Mouse (Mus musculus) retina, adult 2 months (tissue): ENCODE data around the gene Setd3.
"Not testable (repeated sequence)": the region's sequence is repeated elsewhere in the genome, so short reads cannot be mapped to it uniquely, and the experiment has no call there.

Source experiments
- DNase-seq: peaks from one replicate; pipeline ENCODE4 v3.0.0-alpha.2; 2012; ENCODE audit warnings: low read depth, low spot score

The Setd3 gene

DNA sequence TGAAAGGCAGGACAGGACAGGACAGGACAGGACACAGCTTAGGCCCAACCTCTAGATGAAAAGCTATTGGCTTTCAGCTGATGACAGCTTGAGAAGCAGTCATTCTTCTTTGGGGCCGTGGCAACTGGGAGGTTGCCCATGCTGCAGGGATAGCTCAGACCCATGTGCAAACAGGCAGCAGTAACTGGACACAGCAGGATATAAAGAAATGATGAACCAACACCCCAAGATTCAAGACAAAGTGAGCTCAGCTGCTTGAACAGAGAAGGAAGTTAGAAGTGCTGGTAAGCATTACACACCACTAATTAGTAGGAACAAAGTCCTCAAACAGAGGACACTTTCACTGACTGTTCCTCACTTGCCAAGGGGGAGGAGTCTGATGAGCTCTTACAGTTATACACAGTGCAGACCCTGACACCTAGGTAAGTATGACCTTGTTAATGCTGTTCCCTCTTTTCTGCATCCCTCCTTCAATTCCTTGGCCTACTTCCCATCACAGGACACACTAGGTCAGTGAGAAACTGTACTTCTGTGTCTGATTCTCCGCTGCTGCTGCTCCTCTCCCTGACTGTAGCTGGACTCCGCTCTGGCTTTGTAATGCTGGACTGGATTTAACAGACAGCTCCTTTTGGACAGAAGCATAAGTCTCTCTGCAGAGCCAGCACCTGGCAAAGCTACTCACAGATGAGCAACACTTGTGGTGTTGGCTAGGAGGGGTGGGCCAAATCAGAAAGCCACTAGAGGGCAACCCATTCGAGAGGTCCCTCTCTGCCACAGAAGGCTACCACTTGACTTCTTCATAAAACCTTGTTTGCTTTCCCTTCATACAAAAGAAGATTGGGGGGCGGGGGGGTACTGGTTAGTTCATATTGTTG is 35.3 kb downstream of the Setd3 start:
- no peak for DNase-seq

DNA sequence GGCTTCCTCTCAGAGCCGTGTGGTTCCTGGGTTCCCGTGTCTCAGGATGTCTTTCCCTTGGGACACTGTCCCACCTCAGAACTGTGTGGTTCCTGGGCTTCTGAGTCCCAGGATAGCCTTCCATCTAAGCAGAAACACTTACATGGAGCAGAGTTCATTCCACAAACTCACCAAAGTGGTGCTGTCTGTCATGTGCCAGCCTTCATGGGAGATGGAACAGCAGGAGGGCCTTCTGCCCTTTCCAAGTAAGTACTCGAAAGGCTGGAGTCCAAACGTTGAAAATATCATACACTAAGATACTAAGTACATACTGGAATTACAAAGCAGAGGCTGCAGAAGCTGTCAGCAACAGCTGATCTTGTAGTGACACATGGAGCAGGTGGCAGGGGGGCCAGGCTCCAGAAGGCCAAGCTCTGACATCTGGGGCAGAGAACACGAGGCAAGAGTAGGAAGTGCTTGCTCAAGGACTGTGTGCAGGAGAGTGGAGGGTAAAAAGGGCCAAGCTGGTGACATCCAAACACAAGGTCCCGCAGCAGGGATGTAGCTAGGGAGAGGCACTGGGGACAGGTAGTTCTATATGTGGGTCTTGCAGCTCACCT is 43.4 kb downstream of the Setd3 start:
- DNase-seq: no peak

DNA sequence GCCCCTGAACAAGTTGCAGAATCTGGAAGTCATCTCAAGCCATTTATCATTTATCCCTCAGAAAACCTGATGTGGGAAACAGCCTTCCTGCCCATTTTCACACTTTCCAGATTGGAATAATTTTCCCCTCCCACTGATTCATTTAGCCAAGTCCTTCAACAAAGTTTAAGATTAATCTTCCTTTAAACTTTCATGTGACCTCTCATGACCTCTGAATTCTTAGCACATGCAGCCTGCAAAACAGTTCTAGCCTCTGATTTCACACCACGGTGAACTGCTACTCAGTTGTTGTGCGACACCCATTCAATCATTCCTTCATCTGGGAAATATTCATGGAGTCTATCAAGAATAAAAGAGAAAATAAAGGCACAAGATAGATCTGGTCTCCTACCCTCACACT is 45.9 kb downstream of the Setd3 start:
- DNase-seq: no peak

DNA sequence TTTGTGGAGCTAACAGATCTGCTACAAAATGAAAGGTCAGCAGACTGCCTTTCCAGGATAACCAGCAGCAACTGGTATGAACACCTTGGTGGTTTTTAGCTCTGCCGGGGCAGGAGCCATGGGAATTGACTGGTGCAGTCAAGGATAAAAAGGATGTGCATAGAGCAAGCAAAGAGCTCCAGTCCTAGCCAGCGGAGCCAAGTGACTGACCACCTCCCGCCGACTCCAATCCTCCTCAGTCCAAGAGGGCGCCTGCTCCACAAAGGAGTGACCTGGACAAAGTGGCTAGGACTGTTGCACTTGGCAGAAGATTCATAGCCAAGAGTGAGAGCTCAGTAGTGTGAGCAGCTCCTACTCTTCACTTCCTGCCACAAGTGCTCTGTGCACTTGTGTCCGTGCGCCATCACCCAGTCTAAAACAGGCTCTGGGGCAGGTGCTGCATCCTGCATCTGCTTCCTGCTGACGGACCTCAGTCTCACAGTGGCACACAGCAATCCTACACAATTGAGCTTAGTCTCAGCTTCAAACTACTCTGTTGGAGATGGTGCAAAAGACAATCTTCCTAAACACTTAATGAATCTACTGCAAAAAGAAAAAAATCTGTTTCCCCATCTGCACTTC is 46.6 kb downstream of the Setd3 start:
- DNase-seq: no peak

DNA sequence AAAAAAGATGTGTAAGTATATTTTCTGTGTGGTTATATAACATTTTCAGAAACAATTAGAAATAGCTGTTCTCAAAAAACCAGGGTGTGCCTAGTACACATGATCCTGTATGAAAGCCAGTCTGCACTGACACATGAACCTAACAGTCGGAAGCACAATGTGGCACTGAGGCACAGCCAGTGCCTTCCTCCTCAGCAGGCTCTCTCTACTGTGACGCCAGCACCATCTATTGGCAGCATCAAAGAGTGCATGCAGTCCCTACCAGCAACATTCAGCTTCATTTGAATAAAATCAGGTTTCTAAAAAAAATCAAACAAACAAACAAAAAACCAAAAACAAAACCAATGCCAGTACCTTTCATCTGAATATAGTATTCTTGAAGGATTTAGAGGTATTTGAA is 57.8 kb downstream of the Setd3 start:
- DNase-seq: peak; percentile 26

DNA sequence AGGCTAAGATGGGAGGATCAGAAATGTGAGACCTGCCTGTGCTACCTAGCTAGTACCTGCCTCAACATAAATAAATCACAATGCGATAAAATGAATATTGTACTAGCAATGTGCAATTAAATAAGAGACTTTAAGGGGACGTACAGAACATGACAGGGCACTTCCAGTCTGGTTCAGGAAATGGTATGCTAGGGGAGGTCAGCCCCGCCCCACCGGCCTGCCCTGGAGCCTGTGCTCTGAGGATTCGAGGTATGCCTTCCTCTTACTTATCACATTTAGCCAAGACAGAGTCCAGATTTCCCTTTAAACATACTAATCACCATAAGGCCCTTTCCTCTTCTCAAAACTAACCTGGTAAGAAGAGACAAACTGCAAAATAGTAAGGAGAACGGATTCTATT is 58.7 kb downstream of the Setd3 start:
- DNase-seq: no peak

DNA sequence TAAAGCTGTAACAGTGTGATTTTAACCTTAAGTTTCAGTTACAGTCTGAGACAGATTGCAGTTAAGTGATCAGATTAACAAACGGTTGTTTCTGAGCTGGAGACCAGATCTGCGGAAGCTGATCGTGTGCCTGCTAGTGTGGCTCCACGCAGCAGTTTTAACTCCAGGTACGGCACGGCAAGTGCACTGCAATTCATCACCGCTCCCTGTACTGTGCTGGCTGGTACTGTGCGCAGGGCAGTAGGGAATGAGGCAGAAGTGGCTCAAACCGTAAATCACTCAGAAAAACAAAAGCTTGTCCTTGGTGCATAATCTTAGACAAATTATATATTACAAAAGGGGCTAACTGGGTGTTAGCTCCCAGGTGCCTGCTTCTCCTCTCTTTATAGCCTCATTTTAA is 59.2 kb downstream of the Setd3 start:
- no peak for DNase-seq

DNA sequence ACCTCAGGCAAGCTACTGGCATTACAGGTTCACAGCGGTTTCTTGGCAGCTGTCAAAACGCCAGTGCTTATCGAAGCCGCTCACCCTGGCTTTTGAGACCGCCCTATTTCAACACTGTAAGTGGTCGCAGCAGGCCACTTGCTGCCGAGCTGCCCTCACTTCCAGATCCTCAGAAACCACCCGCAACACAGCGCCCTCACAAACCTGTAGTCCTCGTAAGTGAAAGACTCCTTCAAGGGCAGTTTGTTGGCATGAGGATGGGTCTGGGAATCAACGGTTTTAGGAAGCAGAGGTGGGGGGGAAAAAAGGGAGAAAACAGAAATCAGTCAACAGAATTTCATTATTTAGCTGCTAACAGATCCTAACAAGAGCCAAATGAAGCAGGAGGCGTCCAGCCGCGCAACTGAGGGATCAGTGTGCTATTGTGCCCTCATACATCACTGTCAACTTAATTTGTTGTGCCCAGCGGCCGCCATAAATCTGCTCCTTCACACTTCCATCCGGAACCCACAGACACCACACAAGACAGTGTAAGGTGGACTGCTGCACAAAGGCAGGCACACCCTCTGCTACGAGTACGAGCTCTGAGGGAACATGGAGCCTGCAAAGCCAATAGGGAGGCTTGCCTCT is 60.1 kb downstream of the Setd3 start:
- no peak for DNase-seq

DNA sequence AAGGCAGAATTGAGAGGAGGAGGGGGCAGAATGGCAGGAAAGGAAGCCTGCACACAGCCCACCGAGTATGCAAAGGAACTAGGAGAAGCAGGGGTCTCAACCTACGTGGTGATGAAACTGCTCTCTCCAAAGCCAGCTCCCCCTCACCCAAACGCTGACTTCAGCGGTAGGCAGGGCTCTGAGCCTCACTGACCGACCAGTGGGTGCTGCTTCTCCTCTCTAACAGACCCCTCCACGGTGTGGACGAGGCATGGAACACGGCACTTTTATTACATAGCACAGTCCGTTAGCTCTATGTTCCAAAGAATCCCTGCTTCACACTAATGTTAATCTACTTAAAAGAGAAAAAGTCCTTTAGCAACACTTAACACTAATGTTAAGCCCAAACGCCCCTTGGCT is 60.6 kb downstream of the Setd3 start:
- no peak for DNase-seq

DNA sequence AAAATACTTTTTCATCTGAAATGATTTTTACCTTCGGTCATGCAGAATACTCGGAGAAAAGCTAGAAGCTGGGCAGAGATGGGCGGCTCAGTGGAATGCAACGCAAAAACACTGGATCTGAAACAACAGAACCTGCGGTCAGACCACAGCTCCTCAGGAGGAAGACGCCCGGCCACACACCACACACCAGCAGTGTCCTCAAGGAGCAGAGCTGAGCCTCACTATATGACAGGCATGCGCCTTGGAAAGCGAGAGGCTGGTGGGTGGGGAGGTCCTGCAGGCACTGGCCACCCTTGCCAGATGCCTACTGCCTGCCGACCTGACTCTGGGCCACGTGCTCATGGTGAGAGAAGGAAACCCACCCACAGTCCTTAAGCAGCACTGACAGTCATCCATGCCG is 67.9 kb downstream of the Setd3 start:
- no peak for DNase-seq

DNA sequence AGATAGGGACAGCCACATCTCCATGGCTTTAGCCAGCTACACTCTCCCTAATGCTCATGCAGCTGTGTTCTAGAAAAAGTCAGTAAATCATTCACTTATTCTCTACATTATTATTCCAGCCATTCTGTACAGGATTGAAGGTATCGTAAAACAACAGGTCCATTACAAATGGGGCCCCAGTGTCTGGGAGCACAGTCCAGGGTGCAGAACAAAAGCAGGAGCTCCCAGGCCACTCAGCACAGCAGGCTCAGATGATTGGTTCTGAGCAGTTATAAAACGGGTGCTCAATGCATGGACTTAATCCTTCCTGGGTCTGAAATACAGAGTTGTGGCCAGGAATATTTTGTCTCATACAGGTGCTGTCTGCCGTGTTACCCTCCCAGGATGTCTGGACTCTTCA is 68.4 kb downstream of the Setd3 start:
- no peak for DNase-seq

DNA sequence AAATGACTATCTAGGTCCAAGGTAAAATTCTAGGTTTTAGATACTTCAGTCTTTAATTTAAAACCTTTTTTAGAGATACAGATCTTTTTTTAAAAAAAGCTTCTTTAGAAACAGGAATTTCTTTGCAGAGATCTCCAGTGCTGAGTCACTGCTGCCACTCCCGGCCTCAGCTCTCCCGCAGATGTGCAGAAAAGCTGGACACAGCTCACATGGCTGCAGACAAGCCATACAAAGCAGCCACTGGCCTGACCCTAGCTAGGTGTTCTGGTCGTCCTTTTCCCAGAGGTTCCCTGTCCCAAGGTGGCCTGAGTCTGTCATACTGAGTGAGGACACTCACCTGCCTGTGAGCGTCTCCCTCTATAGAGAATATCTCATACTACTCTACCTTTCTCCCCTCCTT is 69.4 kb downstream of the Setd3 start:
- DNase-seq: no peak

DNA sequence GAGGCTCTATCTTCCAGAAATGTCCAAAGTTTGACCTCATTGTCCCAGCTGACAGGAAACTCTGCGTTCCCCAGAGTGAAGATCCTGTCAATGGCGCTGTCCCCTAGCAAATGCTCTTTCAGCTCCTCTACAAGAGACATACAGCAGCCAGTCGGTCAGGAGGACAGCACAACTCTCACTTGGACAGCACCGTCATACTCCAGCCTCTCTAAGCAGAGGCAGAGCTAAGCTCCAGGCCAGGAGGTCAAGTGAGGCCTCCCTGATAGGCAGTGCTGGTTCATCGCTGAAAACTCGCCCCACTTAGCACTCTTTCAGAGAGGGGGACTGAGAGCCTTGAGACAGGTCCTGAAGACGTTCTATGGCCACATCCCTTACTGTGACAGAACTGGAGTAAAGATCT is 70.5 kb downstream of the Setd3 start:
- DNase-seq: not testable (repeated sequence)

DNA sequence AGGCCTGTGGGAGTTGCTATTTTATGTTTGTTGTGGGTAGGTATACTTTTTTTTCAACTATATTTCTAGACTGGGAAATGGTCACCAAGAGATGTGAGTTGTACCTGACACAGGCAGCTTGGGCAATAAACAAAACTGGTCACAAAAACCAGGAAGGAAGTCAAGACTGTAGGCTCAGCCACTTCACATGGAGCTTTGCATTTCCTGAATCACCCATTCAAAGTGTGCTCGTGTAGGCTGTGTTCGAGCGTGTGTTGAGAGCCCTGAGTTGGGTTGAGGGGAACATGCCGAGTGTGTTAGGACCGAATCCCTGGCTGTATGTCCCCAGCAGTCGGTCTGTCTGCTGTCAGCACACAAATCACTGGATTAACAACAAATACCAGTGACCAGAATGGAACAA is 75.8 kb downstream of the Setd3 start:
- DNase-seq: no peak

DNA sequence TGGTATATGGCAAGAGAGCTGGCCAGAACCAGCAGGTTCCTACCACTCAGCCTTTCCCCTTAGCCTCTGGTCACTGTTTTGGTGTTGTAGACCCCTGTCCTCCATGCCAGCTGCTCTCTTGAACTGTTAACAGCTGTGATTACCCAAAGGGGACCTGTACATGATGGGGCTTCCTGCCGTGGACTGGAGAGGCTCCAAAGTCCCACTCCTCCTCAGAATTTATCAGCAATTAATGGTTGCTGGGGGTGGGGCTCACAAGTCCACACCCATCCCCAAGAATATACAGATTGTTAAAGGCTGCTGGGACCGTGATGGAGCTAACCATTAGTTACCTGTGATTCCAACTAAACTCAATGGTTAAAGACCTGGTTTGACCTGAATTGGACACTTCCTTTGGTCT is 77.0 kb downstream of the Setd3 start:
- no peak for DNase-seq

DNA sequence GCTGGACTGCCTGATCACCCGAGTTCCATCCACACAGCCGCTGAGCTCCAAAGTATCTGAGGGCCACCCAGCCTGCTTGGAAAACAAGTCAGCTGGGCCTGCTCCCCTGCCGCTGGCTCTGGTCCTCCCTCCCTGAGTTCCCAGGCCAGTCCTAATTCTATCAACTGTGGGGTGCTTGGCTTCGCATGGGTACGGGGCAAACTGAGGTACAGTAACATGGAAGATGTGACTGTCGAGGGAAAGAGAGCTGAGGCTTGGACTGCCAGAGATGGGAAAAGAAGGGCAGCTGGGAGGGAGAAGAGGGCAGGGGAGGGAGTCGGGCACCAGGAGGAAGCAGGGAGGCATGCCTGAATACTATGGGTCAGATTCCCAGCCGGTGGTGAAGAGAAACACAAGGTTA is 78.9 kb downstream of the Setd3 start:
- no peak for DNase-seq

DNA sequence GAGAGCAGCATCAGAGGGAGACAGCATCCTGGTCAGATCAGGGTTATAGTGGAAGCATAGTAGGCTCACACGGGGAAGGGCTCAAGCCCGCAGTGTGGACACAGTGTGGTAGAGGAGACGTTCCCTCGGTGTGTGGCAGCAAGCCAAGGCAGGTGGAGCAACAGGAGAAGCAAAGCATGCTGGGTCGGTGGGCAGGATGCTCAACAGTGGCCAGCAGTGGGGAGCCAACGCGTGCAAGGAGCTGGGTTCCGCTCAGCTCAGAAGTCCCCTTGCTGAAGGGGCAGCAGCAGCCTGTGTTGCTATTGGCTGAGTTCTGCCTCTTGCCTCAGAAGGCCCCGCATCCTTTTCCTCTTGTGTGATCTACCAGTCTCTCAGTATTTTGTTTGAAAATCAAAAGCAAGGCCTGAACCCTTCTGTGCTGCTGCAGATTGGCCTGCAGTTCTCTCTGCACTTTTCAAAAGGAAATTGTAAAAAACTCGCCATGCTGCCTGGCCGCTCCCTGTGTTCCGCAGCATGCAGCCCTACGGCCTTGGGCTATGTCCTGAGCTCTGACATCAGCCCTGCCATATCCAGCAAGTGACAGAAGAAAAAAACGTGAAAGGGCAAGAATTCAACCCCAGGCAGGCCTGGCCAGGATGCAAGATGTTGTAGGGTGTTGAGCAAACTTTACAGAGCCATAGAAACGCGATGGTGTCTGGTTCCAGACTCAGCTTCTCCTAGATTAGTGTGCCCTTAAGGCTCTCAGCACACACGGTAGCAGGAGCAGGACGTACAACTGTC is 80.7 kb downstream of the Setd3 start:
- no peak for DNase-seq

DNA sequence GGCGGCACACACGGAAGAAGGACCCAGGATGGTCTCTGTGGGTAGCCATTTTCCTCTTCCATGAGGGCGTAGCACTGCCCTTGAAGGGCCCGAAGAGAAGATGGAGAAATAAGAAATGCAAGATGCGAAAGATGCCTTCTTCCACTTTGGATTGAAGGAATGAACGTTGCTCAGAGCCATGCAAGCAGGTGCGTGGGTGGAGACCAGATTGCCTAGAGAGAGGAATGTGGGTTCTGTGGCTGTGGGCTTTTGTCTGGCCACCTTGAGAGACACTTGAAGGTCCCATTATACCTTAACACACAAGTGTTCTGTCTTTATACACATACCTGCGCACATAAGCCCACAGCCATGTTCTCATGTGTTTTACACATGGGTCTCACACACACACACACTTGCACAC is 81.5 kb downstream of the Setd3 start:
- DNase-seq: no peak

DNA sequence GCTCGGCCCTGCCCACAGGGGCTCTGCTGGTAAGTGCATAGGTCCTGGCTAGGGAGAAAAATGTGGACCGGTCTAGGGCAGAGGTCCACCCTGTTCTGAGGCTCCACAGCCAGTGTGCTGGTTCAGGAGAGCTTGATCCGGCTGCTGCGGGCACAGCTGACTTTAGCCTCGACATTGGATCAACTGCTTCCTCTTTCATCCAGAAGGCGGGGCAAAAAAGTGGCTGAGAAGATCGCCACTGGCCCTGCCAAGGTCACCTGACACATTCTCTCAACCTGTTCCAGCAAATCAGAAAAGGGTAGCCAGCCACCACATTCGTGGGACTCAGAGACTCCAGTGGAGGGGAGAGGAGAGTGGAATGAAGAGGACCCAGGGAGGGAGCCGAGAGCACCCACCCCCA is 90.9 kb downstream of the Setd3 start:
- no peak for DNase-seq

DNA sequence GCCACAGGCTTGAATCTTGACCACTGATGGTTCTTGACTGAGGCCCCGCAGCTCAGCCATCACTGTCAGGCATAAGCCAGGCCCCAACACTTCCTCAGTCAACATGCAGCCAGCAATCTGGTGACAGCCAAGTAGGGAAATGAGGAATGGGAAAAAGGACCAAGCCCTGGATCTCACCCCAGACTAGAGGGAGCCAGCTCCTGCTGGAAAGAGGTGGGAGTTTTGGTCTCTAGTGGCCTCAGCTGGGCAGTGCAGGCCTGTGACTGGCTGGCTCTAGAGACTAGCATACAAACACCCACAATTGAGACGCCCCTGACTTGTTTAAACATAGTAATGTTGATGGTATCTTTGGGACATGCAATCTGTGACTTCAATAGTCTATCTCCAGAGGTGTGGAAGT is 91.6 kb downstream of the Setd3 start:
- DNase-seq: no peak

DNA sequence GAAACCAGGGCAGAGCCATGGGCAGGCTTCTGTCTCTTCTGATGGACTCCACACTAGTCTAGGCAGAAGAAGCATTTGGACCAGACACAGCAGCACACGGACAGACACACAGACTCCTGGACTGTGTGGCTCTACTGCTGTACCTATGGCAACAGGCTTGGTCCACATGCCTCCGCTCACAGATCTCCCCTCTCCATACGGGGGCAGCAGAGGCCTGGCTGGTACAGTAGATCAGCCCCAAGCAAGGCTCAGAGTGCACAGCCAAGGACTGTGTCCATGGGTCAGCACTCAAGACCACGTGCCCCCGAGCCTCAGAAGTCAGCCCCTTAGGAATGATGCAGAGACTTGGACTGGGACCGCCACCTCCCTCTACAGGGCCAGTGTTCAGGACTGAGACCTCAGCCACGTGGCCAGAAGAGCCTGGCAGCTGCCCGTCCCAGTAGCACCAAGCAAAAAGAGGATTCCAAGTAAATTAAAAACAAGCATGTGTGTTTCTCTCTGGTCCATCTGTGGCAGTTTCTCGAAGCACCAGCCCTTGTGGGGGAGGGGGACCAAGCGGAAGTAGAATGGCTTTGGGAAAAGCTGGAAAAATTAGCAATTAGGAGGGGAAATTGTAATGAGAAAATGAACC is 100.9 kb downstream of the Setd3 start:
- DNase-seq: no peak
